Mouse (Mus musculus) stomach, embryonic 16.5 days (tissue): ENCODE data around the gene Lrtm2. TPM values are rescaled to one million over a fixed set of nuclear protein-coding genes. Genes with fewer than 3 reads are reported as not detected.

Source experiments
- ATAC-seq: fragments of 200-750 bp; cut with Nextera tagmentation; 2 replicates; pipeline ENCODE4 v1.8.0; 2017; ENCODE audit warnings: moderate number of reproducible peaks, moderate TSS enrichment; ENCODE audit not compliant: insufficient read depth, low FRiP score
- H3K27ac ChIP-seq: fragments of 300-500 bp; sonication (generic); 2 replicates; pipeline ENCODE4 v1.5.1; 2014; ENCODE audit warnings: low read length
- H3K27me3 ChIP-seq: fragments of 300-500 bp; sonication (generic); 2 replicates; pipeline ENCODE4 v1.6.1; 2014; ENCODE audit warnings: low read length, control low read depth, mixed read lengths; ENCODE audit not compliant: control insufficient read depth, insufficient read depth
- H3K36me3 ChIP-seq: fragments of 300-500 bp; sonication (generic); 2 replicates; pipeline ENCODE4 v1.6.1; 2014; ENCODE audit warnings: low read length; ENCODE audit not compliant: control insufficient read depth, insufficient read depth
- H3K4me1 ChIP-seq: fragments of 300-500 bp; sonication (generic); 2 replicates; pipeline ENCODE4 v1.6.1; 2014; ENCODE audit warnings: low read length, control low read depth, mixed read lengths; ENCODE audit not compliant: control insufficient read depth, insufficient read depth
- H3K4me2 ChIP-seq: fragments of 300-500 bp; sonication (generic); 2 replicates; pipeline ENCODE4 v1.6.1; 2014; ENCODE audit warnings: low read depth, low read length, mixed read lengths
- H3K4me3 ChIP-seq: fragments of 300-500 bp; sonication (generic); replicated peaks from 2 replicates; pipeline ENCODE4 v1.5.1; 2014; ENCODE audit warnings: mild to moderate bottlenecking, low read length
- H3K9ac ChIP-seq: fragments of 300-500 bp; sonication (generic); 2 replicates; pipeline ENCODE4 v1.6.1; 2014; ENCODE audit warnings: low read length
- H3K9me3 ChIP-seq: fragments of 300-500 bp; sonication (generic); replicated peaks from 2 replicates; pipeline ENCODE4 v1.6.1; 2016; ENCODE audit warnings: low read length, control low read depth; ENCODE audit not compliant: control insufficient read depth
- whole genome bisulfite sequencing: fragments of 180-500 bp; shearing (Covaris S2); extraction: QIAGEN DNeasy Blood & Tissue Kit; methylation state at CpG from one replicate; pipeline ENCODE4 v1.1.7; 2014; 5-methylcytosine and 5-hydroxymethylcytosine counted together
- polyA plus RNA-seq: library from polyadenylated mRNA; unstranded; fragments of >200 nt; fragmentation: Nextera tagmentation; extraction: Ambion mirVana; gene quantifications from 2 replicates; pipeline ENCODE4 v1.2.1, GENCODE M21; 2015

Lrtm2 gene
- polyA plus RNA-seq, 1 experiment from 2014 or later = 0.65 TPM

- Histone ChIP-seq H3K9me3 (no peaks in the 10 kb centered on the region), H3K36me3 (no peaks in the 10 kb centered on the region), H3K27me3 (peaks cover 39% of the 10 kb centered on the region), H3K4me1 (peaks cover 7% of the 10 kb centered on the region; the same call in 1 of the 2 replicates), H3K4me3 (no peak overlapping the region), H3K9ac (no peak overlapping the region), H3K4me2 (no peak overlapping the region), H3K27ac (no peak overlapping the region)
- 1% methylated on average over 8 of the region's 8 CpGs for WGBS
- ATAC-seq = 0 out of 2 replicates have a peak, but pooled peaks have one; percentile 19
Measured at GRCm38 (mm10) chr6:119329215-119329714, 1.3 kb downstream of the Lrtm2 start.

- Histone ChIP-seq H3K4me1 (peaks cover 7% of the 10 kb centered on the region; the same call in 1 of the 2 replicates), H3K4me3 (no peak overlapping the region), H3K27ac (no peak overlapping the region), H3K9ac (no peak overlapping the region), H3K36me3 (no peaks in the 10 kb centered on the region), H3K9me3 (no peaks in the 10 kb centered on the region), H3K4me2 (no peak overlapping the region), H3K27me3 (peaks cover 39% of the 10 kb centered on the region)
- WGBS = 6% methylated on average over 11 of the region's 11 CpGs
- ATAC-seq = no peak
Measured at GRCm38 (mm10) chr6:119328521-119329115, 1.9 kb downstream of the Lrtm2 start.

- Histone ChIP-seq H3K4me2 (no peak overlapping the region), H3K4me3 (no peak overlapping the region), H3K27ac (no peak overlapping the region), H3K27me3 (peaks cover 37% of the 10 kb centered on the region), H3K4me1 (peaks cover 7% of the 10 kb centered on the region; the same call in 1 of the 2 replicates), H3K9ac (no peak overlapping the region), H3K36me3 (no peaks in the 10 kb centered on the region), H3K9me3 (no peaks in the 10 kb centered on the region)
- 39% methylated on average over 6 of the region's 7 CpGs for WGBS
- no peak for ATAC-seq
Measured at GRCm38 (mm10) chr6:119326541-119326940, 4.0 kb downstream of the Lrtm2 start.

- H3K27ac ChIP-seq = no peak overlapping the region
- H3K9me3 ChIP-seq = no peaks in the 10 kb centered on the region
- H3K4me3 ChIP-seq = no peak overlapping the region
- peaks cover 7% of the 10 kb centered on the region; the same call in 1 of the 2 replicates for H3K4me1 ChIP-seq
- ATAC-seq = no peak
- H3K36me3 ChIP-seq = no peaks in the 10 kb centered on the region
- H3K27me3 ChIP-seq = peaks cover 32% of the 10 kb centered on the region
- no peak overlapping the region for H3K9ac ChIP-seq
- H3K4me2 ChIP-seq = no peak overlapping the region
- WGBS = 70% methylated on average over 6 of the region's 6 CpGs
Measured at GRCm38 (mm10) chr6:119325978-119326377, 4.6 kb downstream of the Lrtm2 start.

- no peak overlapping the region for H3K9ac ChIP-seq
- 62% methylated on average over 10 of the region's 10 CpGs for WGBS
- H3K36me3 ChIP-seq = no peaks in the 10 kb centered on the region
- no peak for ATAC-seq
- no peak overlapping the region for H3K4me2 ChIP-seq
- H3K4me3 ChIP-seq = no peak overlapping the region
- H3K4me1 ChIP-seq = no peaks in the 10 kb centered on the region
- H3K9me3 ChIP-seq = no peaks in the 10 kb centered on the region
- no peak overlapping the region for H3K27ac ChIP-seq
- H3K27me3 ChIP-seq = peaks cover 20% of the 10 kb centered on the region
Measured at GRCm38 (mm10) chr6:119324776-119325175, 5.8 kb downstream of the Lrtm2 start.

GRCm38 (mm10) chr6:119321752-119322151, 8.8 kb downstream of the Lrtm2 start:
- 74% methylated on average over 7 of the region's 7 CpGs for WGBS
- H3K36me3 ChIP-seq = no peaks in the 10 kb centered on the region
- ATAC-seq = no peak
- H3K27ac ChIP-seq = no peak overlapping the region
- H3K27me3 ChIP-seq = no peaks in the 10 kb centered on the region
- H3K9ac ChIP-seq = no peak overlapping the region
- no peaks in the 10 kb centered on the region for H3K9me3 ChIP-seq
- H3K4me2 ChIP-seq = no peak overlapping the region
- no peak overlapping the region for H3K4me3 ChIP-seq
- H3K4me1 ChIP-seq = no peaks in the 10 kb centered on the region

- 33% methylated on average over 16 of the region's 16 CpGs for WGBS
- no peak overlapping the region for H3K4me2 ChIP-seq
- H3K9me3 ChIP-seq = no peaks in the 10 kb centered on the region
- H3K4me1 ChIP-seq = no peaks in the 10 kb centered on the region
- no peak overlapping the region for H3K27ac ChIP-seq
- H3K9ac ChIP-seq = no peak overlapping the region
- H3K27me3 ChIP-seq = no peaks in the 10 kb centered on the region
- H3K4me3 ChIP-seq = no peak overlapping the region
- no peak for ATAC-seq
- H3K36me3 ChIP-seq = no peaks in the 10 kb centered on the region
Measured at GRCm38 (mm10) chr6:119320481-119320880, 10.1 kb downstream of the Lrtm2 start.

- H3K36me3 ChIP-seq = no peaks in the 10 kb centered on the region
- no peak overlapping the region for H3K27ac ChIP-seq
- H3K9me3 ChIP-seq = no peaks in the 10 kb centered on the region
- H3K4me1 ChIP-seq = no peaks in the 10 kb centered on the region
- no peaks in the 10 kb centered on the region for H3K27me3 ChIP-seq
- no peak overlapping the region for H3K4me2 ChIP-seq
- ATAC-seq = no peak
- WGBS = 80% methylated on average over 2 of the region's 2 CpGs
- H3K4me3 ChIP-seq = no peak overlapping the region
- H3K9ac ChIP-seq = no peak overlapping the region
Measured at GRCm38 (mm10) chr6:119319358-119319757, 11.2 kb downstream of the Lrtm2 start.

- no peaks in the 10 kb centered on the region for H3K27me3 ChIP-seq
- no peak for ATAC-seq
- H3K9me3 ChIP-seq = no peaks in the 10 kb centered on the region
- H3K4me2 ChIP-seq = no peak overlapping the region
- H3K9ac ChIP-seq = no peak overlapping the region
- H3K4me3 ChIP-seq = no peak overlapping the region
- no peaks in the 10 kb centered on the region for H3K4me1 ChIP-seq
- no peak overlapping the region for H3K27ac ChIP-seq
- no peaks in the 10 kb centered on the region for H3K36me3 ChIP-seq
- 85% methylated on average over 9 of the region's 9 CpGs for WGBS
Measured at GRCm38 (mm10) chr6:119318732-119319131, 11.8 kb downstream of the Lrtm2 start.
